Mouse (Mus musculus): ENCODE data around the gene Ano6.

The Ano6 gene

GRCm38 (mm10) chr15:95980641-95981040 lies 190.0 kb downstream of the Ano6 start:
- DNase-seq: no peak

- DNase-seq: no peak
Measured at GRCm38 (mm10) chr15:95987916-95988315, 197.3 kb downstream of the Ano6 start.

GRCm38 (mm10) chr15:95989496-95990124 lies 199.0 kb downstream of the Ano6 start:
- no peak for DNase-seq

- DNase-seq: no peak
Measured at GRCm38 (mm10) chr15:96002958-96003601, 212.4 kb downstream of the Ano6 start.

- DNase-seq: no peak
Measured at GRCm38 (mm10) chr15:96011640-96012390, 221.2 kb downstream of the Ano6 start.

- DNase-seq: no peak
Measured at GRCm38 (mm10) chr15:96012391-96012775, 221.7 kb downstream of the Ano6 start.

GRCm38 (mm10) chr15:96014501-96014900 lies 223.9 kb downstream of the Ano6 start:
- DNase-seq: no peak

- DNase-seq: no peak
Measured at GRCm38 (mm10) chr15:96020465-96020864, 229.8 kb downstream of the Ano6 start.

GRCm38 (mm10) chr15:96021506-96021905 lies 230.9 kb downstream of the Ano6 start:
- DNase-seq: no peak
